Mouse (Mus musculus) kidney, embryonic 14.5 days (tissue): ENCODE data around the gene Pnp2. TPM values are rescaled to one million over a fixed set of nuclear protein-coding genes. Genes with fewer than 3 reads are reported as not detected.
"Not testable (repeated sequence)": the region's sequence is repeated elsewhere in the genome, so short reads cannot be mapped to it uniquely, and the experiment has no call there.

Source experiments
- ATAC-seq: fragments of 200-750 bp; cut with Nextera tagmentation; 2 replicates; pipeline ENCODE4 v1.8.0; 2017; ENCODE audit warnings: moderate number of reproducible peaks, mild to moderate bottlenecking, moderate TSS enrichment, moderate library complexity; ENCODE audit not compliant: low FRiP score, low TSS enrichment
- H3K27ac ChIP-seq: fragments of 300-500 bp; sonication (generic); 2 replicates; pipeline ENCODE4 v1.5.1; 2014; ENCODE audit warnings: low read depth, mild to moderate bottlenecking, low read length, moderate library complexity, mixed read lengths
- H3K27me3 ChIP-seq: fragments of 300-500 bp; sonication (generic); 2 replicates; pipeline ENCODE4 v1.6.1; 2014; ENCODE audit warnings: mild to moderate bottlenecking, low read length; ENCODE audit not compliant: control insufficient read depth, insufficient read depth
- H3K36me3 ChIP-seq: fragments of 300-500 bp; sonication (generic); 2 replicates; pipeline ENCODE4 v1.6.1; 2014; ENCODE audit warnings: low read length, mixed read lengths; ENCODE audit not compliant: control insufficient read depth, insufficient read depth
- H3K4me1 ChIP-seq: fragments of 300-500 bp; sonication (generic); 2 replicates; pipeline ENCODE4 v1.6.1; 2014; ENCODE audit warnings: low read length, mixed read lengths; ENCODE audit not compliant: control insufficient read depth, insufficient read depth
- H3K4me2 ChIP-seq: fragments of 300-500 bp; sonication (generic); replicated peaks from 2 replicates; pipeline ENCODE4 v1.6.1; 2014; ENCODE audit warnings: low read depth, mild to moderate bottlenecking, low read length
- H3K4me3 ChIP-seq: fragments of 300-500 bp; sonication (generic); 2 replicates; pipeline ENCODE4 v1.5.1; 2014; ENCODE audit warnings: mild to moderate bottlenecking, low read length
- H3K9ac ChIP-seq: fragments of 300-500 bp; sonication (generic); 2 replicates; pipeline ENCODE4 v1.6.1; 2014; ENCODE audit warnings: low read depth, mild to moderate bottlenecking, low read length, moderate library complexity
- H3K9me3 ChIP-seq: fragments of 300-500 bp; sonication (generic); 2 replicates; pipeline ENCODE4 v1.6.1; 2016; ENCODE audit warnings: low read length; ENCODE audit not compliant: control insufficient read depth
- WGBS: fragments of 180-500 bp; shearing (Covaris S2); extraction: QIAGEN DNeasy Blood & Tissue Kit; methylation state at CpG from one replicate; pipeline ENCODE4 v1.1.7; 2014; 5-methylcytosine and 5-hydroxymethylcytosine counted together
- polyA plus RNA-seq: library from polyadenylated mRNA; unstranded; fragments of >200 nt; fragmentation: Nextera tagmentation; extraction: Ambion mirVana; gene quantifications from 2 replicates; pipeline ENCODE4 v1.2.1, GENCODE M21; 2014

The Pnp2 gene
- polyA plus RNA-seq, 1 experiment from 2014 or later: 1.2 TPM

DNA sequence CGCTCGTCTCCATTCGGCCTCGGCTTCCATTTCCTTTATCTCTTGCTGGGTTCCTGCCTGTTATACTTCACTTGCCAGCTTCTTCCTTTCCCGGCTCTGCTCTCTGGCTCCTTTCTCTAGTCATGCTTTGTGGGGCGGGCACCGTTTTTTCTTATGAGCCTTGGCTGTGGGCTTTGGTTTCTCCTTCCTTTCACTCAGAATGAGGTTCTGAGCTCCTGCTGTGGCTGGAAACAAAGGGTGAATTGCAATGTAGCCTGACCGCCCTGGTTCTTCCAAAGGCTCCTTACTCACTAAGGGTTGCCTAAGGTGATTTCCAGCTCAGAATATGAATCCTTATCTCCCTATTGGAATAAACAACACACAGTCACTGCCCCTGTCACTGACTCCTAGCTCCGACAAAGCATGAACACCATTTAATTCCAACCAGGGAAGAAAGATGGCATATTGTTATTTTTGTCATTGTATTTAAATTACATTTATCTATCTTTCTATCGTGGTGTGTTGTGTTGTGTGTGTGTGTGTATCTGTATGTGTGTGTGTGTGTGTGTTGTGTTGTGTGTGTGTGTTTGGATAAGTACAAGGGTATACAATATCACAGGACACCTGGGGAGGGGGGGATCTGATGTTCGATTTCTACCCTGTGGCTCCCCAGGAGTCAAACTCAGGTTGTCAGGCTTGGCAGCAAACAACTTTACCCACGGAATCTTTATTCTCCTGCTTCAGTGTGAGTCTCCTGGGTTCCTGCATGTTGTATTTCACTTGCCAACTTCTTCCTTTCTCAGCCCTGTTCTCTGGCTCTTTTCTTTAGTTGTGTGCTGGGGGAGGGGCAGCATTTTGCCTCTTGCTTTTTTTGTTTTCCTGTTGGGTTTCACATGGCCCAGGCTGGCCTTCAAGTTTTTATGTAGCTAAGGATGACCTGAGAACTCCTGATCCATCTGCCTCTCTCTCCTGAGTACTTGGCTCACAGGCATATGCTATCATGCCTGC, 14.1 kb downstream of the Pnp2 start:
- Histone ChIP-seq H3K9me3 (no peaks in the 10 kb centered on the region), H3K27ac (no peak overlapping the region), H3K4me1 (0 out of 2 replicates have a peak, but pooled peaks cover 3% of the 10 kb centered on the region), H3K36me3 (no peaks in the 10 kb centered on the region), H3K4me3 (no peak overlapping the region), H3K9ac (no peak overlapping the region), H3K27me3 (no peaks in the 10 kb centered on the region), H3K4me2 (no peak overlapping the region)
- 37% methylated on average over 12 of the region's 12 CpGs for WGBS
- ATAC-seq: no peak

DNA sequence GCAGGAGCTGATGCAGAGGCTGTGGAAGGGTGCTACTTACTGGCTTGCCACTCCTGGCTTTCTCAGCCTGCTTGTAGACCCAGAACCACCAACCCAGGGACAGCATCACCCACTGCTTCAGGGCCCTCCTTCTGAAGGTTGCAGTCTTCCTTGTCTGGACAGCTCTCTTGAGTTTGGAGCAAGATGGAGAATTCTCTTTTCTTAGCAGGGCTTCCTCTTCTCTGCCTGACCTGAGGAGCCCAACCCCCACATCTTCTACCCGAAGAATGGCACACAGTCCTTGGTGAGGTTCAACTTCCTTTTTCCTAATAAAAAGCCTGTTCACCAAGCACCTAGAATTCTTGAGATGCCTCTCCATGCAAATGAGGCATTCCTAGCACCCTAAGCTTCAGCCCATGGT, 15.0 kb downstream of the Pnp2 start:
- Histone ChIP-seq H3K4me3 (no peak overlapping the region), H3K9me3 (no peaks in the 10 kb centered on the region), H3K4me1 (0 out of 2 replicates have a peak, but pooled peaks cover 3% of the 10 kb centered on the region), H3K27ac (no peak overlapping the region), H3K27me3 (no peaks in the 10 kb centered on the region), H3K9ac (no peak overlapping the region), H3K36me3 (no peaks in the 10 kb centered on the region), H3K4me2 (no peak overlapping the region)
- WGBS: 56% methylated on average over 1 of the region's 1 CpGs
- ATAC-seq: no peak

- not testable (repeated sequence) for H3K4me3 ChIP-seq, H3K27me3 ChIP-seq, ATAC-seq, H3K27ac ChIP-seq, H3K9ac ChIP-seq, H3K4me2 ChIP-seq, H3K9me3 ChIP-seq, H3K4me1 ChIP-seq, H3K36me3 ChIP-seq
- WGBS: 84% methylated on average over 5 of the region's 5 CpGs
Measured at GRCm38 (mm10) chr14:50973054-50973453, 17.3 kb downstream of the Pnp2 start.

- ATAC-seq: no peak
- H3K27ac ChIP-seq: no peak overlapping the region
- no peaks in the 10 kb centered on the region for H3K9me3 ChIP-seq
- H3K36me3 ChIP-seq: no peaks in the 10 kb centered on the region
- H3K27me3 ChIP-seq: no peaks in the 10 kb centered on the region
- 28% methylated on average over 4 of the region's 4 CpGs for WGBS
- H3K4me3 ChIP-seq: no peak overlapping the region
- 0 out of 2 replicates have a peak, but pooled peaks cover 3% of the 10 kb centered on the region for H3K4me1 ChIP-seq
- no peak overlapping the region for H3K9ac ChIP-seq
- no peak overlapping the region for H3K4me2 ChIP-seq
Measured at GRCm38 (mm10) chr14:50973700-50974099, 17.9 kb downstream of the Pnp2 start.

- 73% methylated on average over 5 of the region's 5 CpGs for WGBS
Measured at GRCm38 (mm10) chr14:50975001-50975400, 19.2 kb downstream of the Pnp2 start.

GRCm38 (mm10) chr14:50976674-50977073, 20.9 kb downstream of the Pnp2 start:
- peaks cover 7% of the 10 kb centered on the region; the same call in 1 of the 2 replicates for H3K4me1 ChIP-seq
- H3K36me3 ChIP-seq: no peaks in the 10 kb centered on the region
- H3K9ac ChIP-seq: no peak overlapping the region
- H3K27ac ChIP-seq: no peak overlapping the region
- H3K9me3 ChIP-seq: no peaks in the 10 kb centered on the region
- H3K27me3 ChIP-seq: no peaks in the 10 kb centered on the region
- ATAC-seq: no peak
- WGBS: 21% methylated on average over 9 of the region's 9 CpGs
- no peak overlapping the region for H3K4me3 ChIP-seq
- no peak overlapping the region for H3K4me2 ChIP-seq

More at GRCm38 (mm10) chr14:50975001-50975400, 19.2 kb downstream of the Pnp2 start:
- Histone ChIP-seq H3K9me3 (no peaks in the 10 kb centered on the region), H3K4me3 (no peak overlapping the region), H3K9ac (no peak overlapping the region), H3K27me3 (no peaks in the 10 kb centered on the region), H3K36me3 (no peaks in the 10 kb centered on the region), H3K4me1 (no peaks in the 10 kb centered on the region), H3K4me2 (no peak overlapping the region), H3K27ac (no peak overlapping the region)
- no peak for ATAC-seq

GRCm38 (mm10) chr14:50978451-50978850, 22.7 kb downstream of the Pnp2 start:
- H3K27ac ChIP-seq, H3K9me3 ChIP-seq, ATAC-seq, H3K4me2 ChIP-seq, H3K27me3 ChIP-seq, H3K4me1 ChIP-seq, H3K4me3 ChIP-seq, H3K36me3 ChIP-seq, H3K9ac ChIP-seq: not testable (repeated sequence)
- WGBS: 79% methylated on average over 6 of the region's 6 CpGs

GRCm38 (mm10) chr14:50979631-50980030, 23.8 kb downstream of the Pnp2 start:
- H3K4me1 ChIP-seq: peaks cover 7% of the 10 kb centered on the region; the same call in 1 of the 2 replicates
- ATAC-seq: no peak
- H3K27ac ChIP-seq: peak overlapping the region; percentile 32; the same call in 1 of the 2 replicates
- H3K9me3 ChIP-seq: no peaks in the 10 kb centered on the region
- no peak overlapping the region for H3K4me2 ChIP-seq
- H3K27me3 ChIP-seq: no peaks in the 10 kb centered on the region
- no peak overlapping the region for H3K4me3 ChIP-seq
- no peak overlapping the region for H3K9ac ChIP-seq
- H3K36me3 ChIP-seq: no peaks in the 10 kb centered on the region

DNA sequence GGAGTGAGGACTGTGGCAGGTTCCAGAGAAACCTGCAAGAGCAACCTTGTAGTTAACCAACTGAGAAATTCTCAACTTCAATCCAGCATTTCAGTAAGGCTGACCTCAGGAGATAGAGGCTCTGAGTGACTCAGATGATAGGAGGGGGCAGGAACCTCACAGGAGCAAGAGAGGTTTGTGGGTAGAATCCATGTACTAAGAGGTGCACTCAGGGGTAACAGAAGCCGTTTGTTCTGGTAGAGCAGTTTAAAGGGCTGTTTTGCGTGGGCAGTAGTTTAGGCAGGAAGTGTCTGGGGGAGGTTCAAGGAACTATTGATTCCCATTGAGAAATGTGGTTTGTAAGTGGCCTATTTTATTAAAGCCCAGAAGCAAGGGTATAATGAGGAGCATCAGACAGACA, 25.4 kb downstream of the Pnp2 start:
- Histone ChIP-seq H3K9me3 (no peaks in the 10 kb centered on the region), H3K27me3 (no peaks in the 10 kb centered on the region), H3K9ac (no peak overlapping the region), H3K36me3 (no peaks in the 10 kb centered on the region), H3K4me2 (no peak overlapping the region), H3K4me3 (no peak overlapping the region), H3K4me1 (peaks cover 7% of the 10 kb centered on the region; the same call in 1 of the 2 replicates), H3K27ac (peak overlapping the region; percentile 42; the same call in 1 of the 2 replicates)
- WGBS: 6% methylated on average over 2 of the region's 2 CpGs
- ATAC-seq: peak; percentile 83
